In genomic region chr16:72740218-72740617, GRCm38 (mm10) we compare ENCODE assay signal across 11 mouse cellular contexts.
"Had no signal": no experiment of that assay in that cellular context is flagged by ENCODE, and none has a peak within 500 bp of the region (broad histone marks: within the 10 kb centered on the region; RNA-seq: fewer than 3 reads in every experiment).

No protein-coding gene starts in this region.

- H3K9ac ChIP-seq: liver, embryonic 14.5 days had no signal

- DNase-seq: kidney, adult 11 months; kidney, adult 9 months; kidney, postnatal 36 days; left cerebral cortex, postnatal 4 days; lung, adult 18-20 months; midbrain, embryonic 14.5 days; right cerebral cortex, postnatal 14 days; thymus, postnatal 36 days had no signal

- ATAC-seq: inflammation-experienced regulatory T-cells, adult 6 months had no signal

- H3K27ac ChIP-seq: kidney, postnatal 0 days; liver, embryonic 14.5 days had no signal
